Mouse (Mus musculus) midbrain, embryonic 12.5 days (tissue): ENCODE data around the gene Yy1. TPM values are rescaled to one million over a fixed set of nuclear protein-coding genes. Genes with fewer than 3 reads are reported as not detected.

Source experiments
- ATAC-seq: fragments of 200-750 bp; cut with Nextera tagmentation; 2 replicates; pipeline ENCODE4 v1.8.0; 2017; ENCODE audit warnings: low read depth, moderate TSS enrichment, moderate library complexity; ENCODE audit not compliant: low FRiP score
- H3K27ac ChIP-seq: fragments of 300-500 bp; sonication (generic); replicated peaks from 2 replicates; pipeline ENCODE4 v1.5.1; 2016; ENCODE audit warnings: mild to moderate bottlenecking
- H3K27me3 ChIP-seq: fragments of 300-500 bp; sonication (generic); 2 replicates; pipeline ENCODE4 v1.6.1; 2016; ENCODE audit warnings: mild to moderate bottlenecking
- H3K36me3 ChIP-seq: fragments of 300-500 bp; sonication (generic); 2 replicates; pipeline ENCODE4 v1.6.1; 2016
- H3K4me1 ChIP-seq: fragments of 300-500 bp; sonication (generic); 2 replicates; pipeline ENCODE4 v1.6.1; 2016
- H3K4me2 ChIP-seq: fragments of 300-500 bp; sonication (generic); replicated peaks from 2 replicates; pipeline ENCODE4 v1.6.1; 2016; ENCODE audit warnings: mild to moderate bottlenecking, moderate library complexity
- H3K4me3 ChIP-seq: fragments of 300-500 bp; sonication (generic); 2 replicates; pipeline ENCODE4 v1.5.1; 2016; ENCODE audit warnings: mild to moderate bottlenecking
- H3K9ac ChIP-seq: fragments of 300-500 bp; sonication (generic); replicated peaks from 2 replicates; pipeline ENCODE4 v1.6.1; 2016; ENCODE audit warnings: mild to moderate bottlenecking, moderate library complexity
- H3K9me3 ChIP-seq: fragments of 300-500 bp; sonication (generic); 2 replicates; pipeline ENCODE4 v1.6.1; 2016; ENCODE audit warnings: mild to moderate bottlenecking
- WGBS: fragments of 180-500 bp; shearing (Covaris S2); methylation state at CpG from one replicate; pipeline ENCODE4 v1.1.7; 2016; 5-methylcytosine and 5-hydroxymethylcytosine counted together
- polyA plus RNA-seq: library from polyadenylated mRNA; unstranded; fragments of >200 nt; fragmentation: Nextera tagmentation; extraction: Ambion mirVana; gene quantifications from 2 replicates; pipeline ENCODE4 v1.2.1, GENCODE M21; 2016

Gene Yy1
- polyA plus RNA-seq, 1 experiment from 2014 or later = 19.5 TPM

DNA sequence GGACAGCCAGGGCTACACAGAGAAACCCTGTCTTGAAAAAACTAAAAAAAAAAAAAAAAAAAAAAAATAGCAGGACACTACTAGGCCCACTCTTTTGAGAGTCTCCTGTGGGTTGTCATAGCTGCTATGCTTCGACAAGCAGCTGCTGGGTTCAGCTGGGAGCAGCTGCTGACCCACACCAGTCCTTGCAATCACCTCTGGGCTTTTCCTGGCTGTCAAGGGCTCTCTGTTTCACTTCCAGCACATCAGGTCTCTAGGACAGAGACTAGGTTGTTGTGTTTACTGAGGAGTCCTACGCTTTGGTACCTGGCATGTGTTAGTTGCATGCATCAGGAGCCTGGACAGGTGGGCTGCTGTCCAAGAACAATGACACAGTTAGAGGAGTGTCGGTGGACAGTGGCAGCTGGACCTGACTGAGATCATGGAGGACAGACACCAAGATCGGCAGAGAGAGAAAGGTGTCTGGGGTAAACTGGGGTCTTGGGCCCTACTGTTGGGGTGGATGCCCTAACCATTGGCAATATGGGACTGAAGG lies 56.8 kb downstream of the Yy1 start:
- no peak overlapping the region for H3K9ac ChIP-seq
- H3K27ac ChIP-seq = no peak overlapping the region
- H3K27me3 ChIP-seq = no peaks in the 10 kb centered on the region
- H3K36me3 ChIP-seq = peaks cover 21% of the 10 kb centered on the region
- no peaks in the 10 kb centered on the region for H3K9me3 ChIP-seq
- no peak overlapping the region for H3K4me2 ChIP-seq
- H3K4me1 ChIP-seq = peaks cover 9% of the 10 kb centered on the region
- WGBS = 82% methylated on average over 4 of the region's 4 CpGs
- H3K4me3 ChIP-seq = no peak overlapping the region
- no peak for ATAC-seq

DNA sequence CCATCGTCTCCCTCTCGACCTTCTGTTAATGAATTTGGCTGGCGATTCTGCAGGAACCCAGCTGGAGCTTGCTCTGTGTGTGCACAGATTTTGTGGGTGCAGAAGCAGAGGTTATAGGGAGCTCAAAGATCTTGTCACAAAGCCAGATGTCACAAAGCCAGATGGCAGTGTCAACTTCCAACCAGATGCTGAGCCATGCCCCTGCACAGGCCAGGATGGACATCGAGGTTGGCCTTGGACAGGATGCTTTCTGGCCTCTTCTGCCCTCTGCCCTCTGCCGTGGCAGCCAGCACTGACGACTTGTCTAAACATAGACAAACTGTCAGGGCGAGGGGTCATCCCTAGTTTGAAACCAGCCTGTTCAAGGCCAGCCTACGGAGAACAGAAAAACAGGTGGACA lies 57.4 kb downstream of the Yy1 start:
- no peak for ATAC-seq
- Histone ChIP-seq H3K4me2 (no peak overlapping the region), H3K4me3 (no peak overlapping the region), H3K36me3 (peaks cover 16% of the 10 kb centered on the region), H3K9me3 (no peaks in the 10 kb centered on the region), H3K9ac (no peak overlapping the region), H3K27ac (no peak overlapping the region), H3K27me3 (no peaks in the 10 kb centered on the region), H3K4me1 (peaks cover 9% of the 10 kb centered on the region)
- WGBS = 68% methylated on average over 8 of the region's 8 CpGs

DNA sequence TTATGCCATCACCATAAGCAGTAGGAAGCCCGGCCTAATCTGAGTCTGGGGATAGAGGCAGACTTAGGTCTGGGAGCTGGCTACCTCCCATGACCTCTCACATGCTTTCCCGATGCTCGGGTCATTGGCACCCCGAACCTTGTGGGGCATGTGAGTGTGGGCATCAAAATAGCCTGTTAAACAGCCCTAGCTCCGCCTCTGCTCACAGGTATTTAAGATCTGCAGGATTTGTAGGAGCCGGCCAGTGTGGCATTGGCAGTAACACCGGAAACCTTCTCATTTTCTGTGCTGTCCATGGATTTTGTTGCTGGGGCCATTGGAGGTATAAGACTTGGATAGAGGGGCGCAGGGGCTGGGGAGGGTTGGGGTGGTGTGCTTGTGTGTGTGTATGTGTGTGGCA lies 58.1 kb downstream of the Yy1 start:
- Histone ChIP-seq H3K27me3 (no peaks in the 10 kb centered on the region), H3K27ac (no peak overlapping the region), H3K4me2 (no peak overlapping the region), H3K9ac (no peak overlapping the region), H3K4me3 (no peak overlapping the region), H3K9me3 (no peaks in the 10 kb centered on the region), H3K4me1 (peaks cover 9% of the 10 kb centered on the region), H3K36me3 (0 out of 2 replicates have a peak, but pooled peaks cover 14% of the 10 kb centered on the region)
- WGBS = 95% methylated on average over 8 of the region's 8 CpGs
- no peak for ATAC-seq

DNA sequence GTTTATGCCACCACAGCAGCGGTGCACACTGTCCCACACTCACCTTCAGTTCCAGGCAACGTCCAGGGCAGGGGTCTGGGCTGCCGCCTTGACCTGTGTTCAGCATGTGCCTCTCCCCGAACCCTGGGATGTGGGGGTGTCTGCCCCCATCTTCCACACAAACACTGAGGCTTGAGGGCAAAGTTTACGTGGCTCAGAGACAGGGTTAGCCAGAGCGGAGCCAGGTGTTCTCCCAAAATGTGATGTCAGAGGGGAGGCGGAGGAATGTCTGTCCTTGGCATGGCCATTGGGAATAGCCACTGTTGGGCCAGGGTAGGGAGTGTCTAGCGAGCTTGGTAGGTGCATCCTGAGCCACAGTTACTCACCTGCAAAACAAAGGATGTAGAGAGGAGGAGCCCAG lies 60.0 kb downstream of the Yy1 start:
- no peak for ATAC-seq
- peaks cover 9% of the 10 kb centered on the region for H3K4me1 ChIP-seq
- H3K4me2 ChIP-seq = no peak overlapping the region
- H3K9me3 ChIP-seq = no peaks in the 10 kb centered on the region
- H3K27me3 ChIP-seq = no peaks in the 10 kb centered on the region
- 93% methylated on average over 8 of the region's 8 CpGs for WGBS
- no peak overlapping the region for H3K9ac ChIP-seq
- H3K4me3 ChIP-seq = no peak overlapping the region
- no peak overlapping the region for H3K27ac ChIP-seq
- H3K36me3 ChIP-seq = 0 out of 2 replicates have a peak, but pooled peaks cover 9% of the 10 kb centered on the region

DNA sequence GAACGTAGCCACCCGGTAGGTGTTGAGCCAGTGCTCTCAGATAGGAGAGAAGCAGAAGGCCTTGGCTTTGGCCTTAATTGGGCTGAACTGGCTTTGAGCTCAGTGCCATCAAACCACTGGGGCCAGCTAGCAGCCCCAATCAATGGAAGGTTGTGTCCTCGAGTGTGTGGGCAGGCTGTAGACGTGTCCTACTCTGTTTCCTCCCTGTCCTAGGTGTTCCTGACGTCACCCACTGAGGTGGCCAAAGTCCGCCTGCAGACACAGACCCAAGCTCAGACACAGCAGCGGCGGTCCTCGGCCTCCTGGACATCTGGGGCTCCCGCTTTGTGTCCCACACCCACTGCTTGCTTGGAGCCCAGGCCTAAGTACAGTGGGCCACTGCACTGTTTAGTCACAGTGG lies 62.3 kb downstream of the Yy1 start:
- Histone ChIP-seq H3K27me3 (no peaks in the 10 kb centered on the region), H3K4me1 (peaks cover 9% of the 10 kb centered on the region), H3K9me3 (no peaks in the 10 kb centered on the region), H3K36me3 (peaks cover 20% of the 10 kb centered on the region), H3K9ac (no peak overlapping the region), H3K4me2 (no peak overlapping the region), H3K27ac (no peak overlapping the region), H3K4me3 (no peak overlapping the region)
- no peak for ATAC-seq
- 94% methylated on average over 10 of the region's 10 CpGs for WGBS

DNA sequence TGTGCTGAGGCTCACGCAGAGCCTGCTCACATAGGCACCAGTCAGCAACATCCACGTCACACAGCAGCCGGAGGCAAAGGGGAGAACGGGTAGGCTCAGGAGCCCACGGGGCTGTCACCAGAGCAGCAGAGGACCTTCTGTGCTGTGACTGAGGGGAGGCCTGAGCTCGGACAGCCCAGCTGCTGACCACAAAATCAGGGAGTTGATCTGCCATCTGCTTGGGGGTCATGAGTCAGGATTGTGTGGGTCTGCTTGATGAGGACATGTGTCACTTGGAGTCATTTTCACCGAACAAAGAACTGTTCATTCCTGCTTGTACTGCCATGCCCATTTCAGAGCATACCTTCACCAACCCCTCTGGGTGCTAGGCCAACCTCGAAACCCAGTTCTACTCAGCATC lies 63.4 kb downstream of the Yy1 start:
- 86% methylated on average over 8 of the region's 8 CpGs for WGBS

DNA sequence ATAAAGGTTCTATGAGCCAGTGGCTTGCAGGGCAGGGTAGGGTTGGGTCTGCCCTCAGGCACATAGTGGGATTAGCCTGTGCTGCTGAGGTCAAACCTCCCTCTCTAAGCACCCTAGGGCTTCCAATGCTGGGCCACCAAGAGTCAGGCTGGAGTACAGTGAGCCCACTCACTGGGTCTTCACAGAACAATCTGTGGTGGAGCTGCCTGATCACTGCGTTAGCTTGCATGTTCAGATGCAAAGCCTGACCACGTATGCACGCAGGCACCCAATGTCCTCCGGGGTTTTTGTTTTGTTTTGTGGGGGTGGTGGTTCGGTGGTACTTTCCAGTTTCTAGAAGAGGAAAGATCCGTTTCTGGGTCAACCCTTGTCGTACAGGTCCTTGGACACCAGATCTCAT lies 64.3 kb downstream of the Yy1 start:
- H3K9me3 ChIP-seq = no peaks in the 10 kb centered on the region
- peaks cover 40% of the 10 kb centered on the region for H3K36me3 ChIP-seq
- H3K4me2 ChIP-seq = no peak overlapping the region
- H3K9ac ChIP-seq = no peak overlapping the region
- WGBS = 89% methylated on average over 7 of the region's 7 CpGs
- no peaks in the 10 kb centered on the region for H3K4me1 ChIP-seq
- no peak for ATAC-seq
- H3K27ac ChIP-seq = no peak overlapping the region
- no peaks in the 10 kb centered on the region for H3K27me3 ChIP-seq
- no peak overlapping the region for H3K4me3 ChIP-seq

More for the DNA sequence above, 63.4 kb downstream of the Yy1 start:
- Histone ChIP-seq H3K4me3 (no peak overlapping the region), H3K27me3 (no peaks in the 10 kb centered on the region), H3K27ac (no peak overlapping the region), H3K9ac (no peak overlapping the region), H3K4me2 (no peak overlapping the region), H3K4me1 (no peaks in the 10 kb centered on the region), H3K9me3 (no peaks in the 10 kb centered on the region), H3K36me3 (peaks cover 31% of the 10 kb centered on the region)
- no peak for ATAC-seq

DNA sequence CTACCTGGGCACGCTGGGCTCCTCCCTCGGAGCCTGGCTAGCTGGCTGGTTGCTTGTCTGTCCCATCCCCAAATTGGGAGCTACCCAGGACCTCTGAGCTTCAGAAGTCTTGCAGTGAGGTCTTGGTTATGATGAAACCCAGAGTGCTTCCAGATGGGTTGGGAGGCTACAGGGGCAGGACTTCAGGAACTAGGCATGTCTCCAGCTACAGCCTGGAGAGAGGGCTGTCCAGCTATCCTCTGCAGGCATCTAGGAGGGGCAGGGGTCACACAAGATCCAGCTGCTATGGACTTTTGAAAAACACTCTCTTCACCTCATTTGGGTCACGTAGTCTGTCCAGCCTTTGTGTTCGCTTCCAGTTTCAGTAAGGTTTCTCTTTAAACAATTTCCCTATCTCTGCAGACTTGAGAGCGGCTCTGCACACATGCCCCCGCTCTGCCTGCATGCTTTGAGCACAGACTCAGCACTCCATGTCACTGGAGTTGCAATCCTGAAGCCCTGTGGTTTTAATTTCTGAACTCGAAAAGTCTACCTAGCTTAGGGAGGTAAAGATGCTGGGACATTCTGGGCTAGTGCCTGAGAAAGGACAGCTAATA lies 64.9 kb downstream of the Yy1 start:
- no peaks in the 10 kb centered on the region for H3K4me1 ChIP-seq
- no peak overlapping the region for H3K4me3 ChIP-seq
- no peak overlapping the region for H3K9ac ChIP-seq
- peaks cover 45% of the 10 kb centered on the region for H3K36me3 ChIP-seq
- no peaks in the 10 kb centered on the region for H3K27me3 ChIP-seq
- ATAC-seq = no peak
- H3K9me3 ChIP-seq = no peaks in the 10 kb centered on the region
- H3K27ac ChIP-seq = no peak overlapping the region
- 87% methylated on average over 7 of the region's 7 CpGs for WGBS
- H3K4me2 ChIP-seq = no peak overlapping the region

DNA sequence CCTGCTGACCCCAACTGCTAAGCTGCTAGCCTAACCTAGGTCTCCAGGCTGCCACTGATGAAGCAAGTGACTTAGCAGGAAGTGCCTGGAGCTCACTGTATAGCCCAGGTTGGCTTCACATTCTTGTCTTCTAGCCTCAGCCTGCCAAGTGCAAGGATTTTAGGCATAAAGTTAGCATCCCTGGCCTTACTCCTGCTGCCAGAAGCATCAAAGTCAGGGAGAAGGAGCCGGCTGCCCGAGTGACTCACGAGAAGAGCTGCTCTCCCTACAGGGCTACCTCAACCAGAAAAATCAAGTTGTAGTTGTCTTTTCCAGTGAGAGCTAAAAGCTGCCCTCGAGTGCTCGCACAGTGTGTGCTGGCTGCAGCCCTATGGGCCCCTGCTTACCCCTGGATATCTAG lies 65.7 kb downstream of the Yy1 start:
- 86% methylated on average over 5 of the region's 5 CpGs for WGBS
- no peak for ATAC-seq
- H3K27me3 ChIP-seq = no peaks in the 10 kb centered on the region

DNA sequence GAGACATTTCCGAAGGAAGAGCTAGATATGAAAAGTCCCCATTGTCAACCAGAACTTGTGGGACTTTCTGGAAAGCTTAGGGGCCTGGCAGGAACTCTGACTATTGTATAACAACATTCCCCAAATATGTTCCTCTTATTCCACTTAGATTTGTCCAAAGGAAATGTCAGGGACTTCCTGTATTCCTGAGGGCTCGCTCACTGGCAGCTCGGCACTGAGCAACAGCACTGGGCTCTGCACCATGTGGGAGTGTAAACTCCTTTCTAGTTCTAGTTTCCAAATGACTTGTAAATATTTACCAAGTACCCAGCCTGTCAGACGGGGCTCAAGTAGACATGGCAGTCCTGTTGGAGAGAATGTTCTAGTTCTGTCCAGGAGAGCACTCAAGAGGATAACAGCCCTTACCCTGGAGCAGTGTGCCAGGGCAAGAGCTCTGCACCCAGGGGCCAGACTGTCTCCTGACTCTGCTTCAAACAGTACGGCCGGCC lies 72.3 kb downstream of the Yy1 start:
- Histone ChIP-seq H3K9ac (no peak overlapping the region), H3K9me3 (no peaks in the 10 kb centered on the region), H3K36me3 (peaks cover 99% of the 10 kb centered on the region), H3K27ac (no peak overlapping the region), H3K4me1 (no peaks in the 10 kb centered on the region), H3K4me3 (no peak overlapping the region), H3K4me2 (no peak overlapping the region), H3K27me3 (no peaks in the 10 kb centered on the region)
- WGBS = 91% methylated on average over 6 of the region's 6 CpGs
- ATAC-seq = no peak

More for the DNA sequence above, 65.7 kb downstream of the Yy1 start:
- Histone ChIP-seq H3K9ac (no peak overlapping the region), H3K36me3 (peaks cover 53% of the 10 kb centered on the region), H3K4me2 (no peak overlapping the region), H3K27ac (no peak overlapping the region), H3K9me3 (no peaks in the 10 kb centered on the region), H3K4me3 (no peak overlapping the region), H3K4me1 (no peaks in the 10 kb centered on the region)

DNA sequence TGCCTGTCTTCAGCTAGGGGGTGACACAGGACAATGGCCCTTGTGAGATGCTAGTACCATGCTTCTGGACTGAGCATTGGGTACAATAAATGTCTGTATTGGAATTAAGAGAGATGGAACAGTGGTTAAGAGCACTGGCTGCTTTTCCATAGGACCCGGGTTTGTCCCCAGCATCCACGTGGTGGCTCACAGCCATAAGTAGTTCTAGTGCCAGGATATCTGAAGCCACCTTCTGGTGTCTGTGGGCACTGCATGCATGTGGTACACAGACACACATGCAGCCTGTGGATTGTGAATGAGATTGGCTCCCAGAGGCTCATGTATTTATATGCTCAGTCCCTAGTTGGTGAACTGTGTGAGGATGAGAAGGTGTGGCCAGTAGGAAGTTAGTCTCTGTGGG lies 76.8 kb downstream of the Yy1 start:
- Histone ChIP-seq H3K27me3 (no peaks in the 10 kb centered on the region), H3K9me3 (no peaks in the 10 kb centered on the region), H3K36me3 (peaks cover 96% of the 10 kb centered on the region), H3K4me3 (no peak overlapping the region), H3K4me2 (no peak overlapping the region), H3K4me1 (no peaks in the 10 kb centered on the region), H3K27ac (no peak overlapping the region), H3K9ac (no peak overlapping the region)
- no peak for ATAC-seq
- WGBS = 88% methylated on average over 2 of the region's 2 CpGs
